Mouse (Mus musculus): ENCODE measurements around the gene Nacc2. TPM values are rescaled to one million over a fixed set of nuclear protein-coding genes. Genes with fewer than 3 reads are reported as not detected.

Gene Nacc2
- polyA plus RNA-seq, 1 experiment from 2014 or later, result 16.5 TPM

- Histone ChIP-seq H3K4me2 (peak overlapping the region; percentile 37), H3K36me3 (no peaks in the 10 kb centered on the region), H3K27ac (peak overlapping the region; percentile 73), H3K4me3 (replicated peaks) (no peak overlapping the region), H3K9me3 (no peaks in the 10 kb centered on the region), H3K4me1 (peaks cover 39% of the 10 kb centered on the region), H3K27me3 (replicated peaks) (no peaks in the 10 kb centered on the region; the same call in 1 of the 2 replicates), H3K9ac (peak overlapping the region; percentile 9; the same call in 1 of the 2 replicates)
- ATAC-seq (ENCODE audit: insufficient read depth, low FRiP score, low read depth), result peak; percentile 48; the same call in 1 of the 2 replicates
- WGBS, result 51% methylated on average over 4 of the region's 4 CpGs
These were observed 4.3 kb downstream of the Nacc2 start for GRCm38 (mm10) chr2:26118584-26119309.

GRCm38 (mm10) chr2:26117580-26117979 is 5.4 kb downstream of the Nacc2 start:
- Histone ChIP-seq H3K4me1 (peaks cover 35% of the 10 kb centered on the region), H3K27ac (no peak overlapping the region), H3K36me3 (no peaks in the 10 kb centered on the region), H3K9me3 (no peaks in the 10 kb centered on the region), H3K4me3 (replicated peaks) (no peak overlapping the region), H3K4me2 (no peak overlapping the region), H3K27me3 (replicated peaks) (no peaks in the 10 kb centered on the region; the same call in 1 of the 2 replicates), H3K9ac (no peak overlapping the region)
- no peak for ATAC-seq (ENCODE audit: insufficient read depth, low FRiP score, low read depth)
- 65% methylated on average over 1 of the region's 1 CpGs for WGBS

GRCm38 (mm10) chr2:26116550-26116949 is 6.5 kb downstream of the Nacc2 start:
- 73% methylated on average over 3 of the region's 3 CpGs for WGBS
- H3K4me2 ChIP-seq, result no peak overlapping the region
- no peaks in the 10 kb centered on the region for H3K9me3 ChIP-seq
- no peak overlapping the region for H3K27ac ChIP-seq
- H3K4me3 ChIP-seq (replicated peaks), result no peak overlapping the region
- H3K36me3 ChIP-seq, result no peaks in the 10 kb centered on the region
- no peak for ATAC-seq (ENCODE audit: insufficient read depth, low FRiP score, low read depth)
- no peaks in the 10 kb centered on the region for H3K27me3 ChIP-seq (replicated peaks)
- peaks cover 28% of the 10 kb centered on the region for H3K4me1 ChIP-seq
- no peak overlapping the region for H3K9ac ChIP-seq

GRCm38 (mm10) chr2:26115215-26115614 is 7.8 kb downstream of the Nacc2 start:
- Histone ChIP-seq H3K4me1 (peaks cover 26% of the 10 kb centered on the region), H3K27me3 (replicated peaks) (no peaks in the 10 kb centered on the region), H3K4me2 (no peak overlapping the region), H3K4me3 (replicated peaks) (no peak overlapping the region), H3K27ac (no peak overlapping the region), H3K9ac (no peak overlapping the region), H3K36me3 (no peaks in the 10 kb centered on the region), H3K9me3 (no peaks in the 10 kb centered on the region)
- WGBS, result 77% methylated on average over 6 of the region's 6 CpGs
- no peak for ATAC-seq (ENCODE audit: insufficient read depth, low FRiP score, low read depth)

- no peak overlapping the region for H3K4me2 ChIP-seq
- WGBS, result 85% methylated on average over 6 of the region's 6 CpGs
- no peak overlapping the region for H3K4me3 ChIP-seq (replicated peaks)
- H3K27me3 ChIP-seq (replicated peaks), result no peaks in the 10 kb centered on the region
- no peaks in the 10 kb centered on the region for H3K9me3 ChIP-seq
- no peaks in the 10 kb centered on the region for H3K36me3 ChIP-seq
- no peak overlapping the region for H3K9ac ChIP-seq
- no peak for ATAC-seq (ENCODE audit: insufficient read depth, low FRiP score, low read depth)
- H3K4me1 ChIP-seq, result no peaks in the 10 kb centered on the region
- no peak overlapping the region for H3K27ac ChIP-seq
These were observed 14.8 kb downstream of the Nacc2 start for GRCm38 (mm10) chr2:26108237-26108636.

GRCm38 (mm10) chr2:26107011-26107410 is 16.0 kb downstream of the Nacc2 start:
- WGBS, result 81% methylated on average over 8 of the region's 8 CpGs
- ATAC-seq (ENCODE audit: insufficient read depth, low FRiP score, low read depth), result no peak
- no peak overlapping the region for H3K4me3 ChIP-seq (replicated peaks)

GRCm38 (mm10) chr2:26106233-26106632 is 16.8 kb downstream of the Nacc2 start:
- WGBS, result 81% methylated on average over 2 of the region's 2 CpGs
- Histone ChIP-seq H3K4me1 (no peaks in the 10 kb centered on the region), H3K4me3 (replicated peaks) (no peak overlapping the region), H3K27me3 (replicated peaks) (no peaks in the 10 kb centered on the region), H3K36me3 (no peaks in the 10 kb centered on the region), H3K9ac (no peak overlapping the region), H3K27ac (no peak overlapping the region), H3K4me2 (no peak overlapping the region), H3K9me3 (no peaks in the 10 kb centered on the region)
- ATAC-seq (ENCODE audit: insufficient read depth, low FRiP score, low read depth), result no peak

More at GRCm38 (mm10) chr2:26107011-26107410, 16.0 kb downstream of the Nacc2 start:
- H3K27ac ChIP-seq, result no peak overlapping the region
- H3K9ac ChIP-seq, result no peak overlapping the region
- H3K36me3 ChIP-seq, result no peaks in the 10 kb centered on the region
- H3K4me1 ChIP-seq, result no peaks in the 10 kb centered on the region
- H3K4me2 ChIP-seq, result no peak overlapping the region
- no peaks in the 10 kb centered on the region for H3K27me3 ChIP-seq (replicated peaks)
- H3K9me3 ChIP-seq, result no peaks in the 10 kb centered on the region

GRCm38 (mm10) chr2:26100296-26100695 is 22.7 kb downstream of the Nacc2 start:
- no peaks in the 10 kb centered on the region for H3K4me1 ChIP-seq
- H3K9me3 ChIP-seq, result no peaks in the 10 kb centered on the region
- no peak for ATAC-seq (ENCODE audit: insufficient read depth, low FRiP score, low read depth)
- H3K27me3 ChIP-seq (replicated peaks), result no peaks in the 10 kb centered on the region
- WGBS, result 79% methylated on average over 4 of the region's 4 CpGs
- no peak overlapping the region for H3K4me3 ChIP-seq (replicated peaks)
- H3K27ac ChIP-seq, result no peak overlapping the region
- H3K4me2 ChIP-seq, result no peak overlapping the region
- H3K36me3 ChIP-seq, result no peaks in the 10 kb centered on the region
- H3K9ac ChIP-seq, result no peak overlapping the region

- Histone ChIP-seq H3K9ac (no peak overlapping the region), H3K4me1 (no peaks in the 10 kb centered on the region), H3K36me3 (no peaks in the 10 kb centered on the region), H3K4me3 (replicated peaks) (no peak overlapping the region), H3K4me2 (no peak overlapping the region), H3K27me3 (replicated peaks) (no peaks in the 10 kb centered on the region), H3K9me3 (no peaks in the 10 kb centered on the region), H3K27ac (no peak overlapping the region)
- WGBS, result 59% methylated on average over 1 of the region's 1 CpGs
- ATAC-seq (ENCODE audit: insufficient read depth, low FRiP score, low read depth), result no peak
These were observed 23.2 kb downstream of the Nacc2 start for GRCm38 (mm10) chr2:26099851-26100250.

GRCm38 (mm10) chr2:26099260-26099659 is 23.8 kb downstream of the Nacc2 start:
- no peak for ATAC-seq (ENCODE audit: insufficient read depth, low FRiP score, low read depth)
- H3K9me3 ChIP-seq, result no peaks in the 10 kb centered on the region
- H3K36me3 ChIP-seq, result no peaks in the 10 kb centered on the region
- no peaks in the 10 kb centered on the region for H3K4me1 ChIP-seq
- no peak overlapping the region for H3K4me3 ChIP-seq (replicated peaks)
- H3K27me3 ChIP-seq (replicated peaks), result no peaks in the 10 kb centered on the region
- WGBS, result 80% methylated on average over 5 of the region's 5 CpGs
- H3K27ac ChIP-seq, result no peak overlapping the region
- no peak overlapping the region for H3K4me2 ChIP-seq
- no peak overlapping the region for H3K9ac ChIP-seq

GRCm38 (mm10) chr2:26093897-26094296 is 29.1 kb downstream of the Nacc2 start:
- H3K4me1 ChIP-seq, result peaks cover 23% of the 10 kb centered on the region
- H3K9ac ChIP-seq, result no peak overlapping the region
- no peak for ATAC-seq (ENCODE audit: insufficient read depth, low FRiP score, low read depth)
- no peak overlapping the region for H3K4me2 ChIP-seq
- no peaks in the 10 kb centered on the region for H3K36me3 ChIP-seq
- H3K9me3 ChIP-seq, result no peaks in the 10 kb centered on the region
- 84% methylated on average over 7 of the region's 7 CpGs for WGBS
- H3K27me3 ChIP-seq (replicated peaks), result no peaks in the 10 kb centered on the region; the same call in 1 of the 2 replicates
- H3K27ac ChIP-seq, result no peak overlapping the region
- H3K4me3 ChIP-seq (replicated peaks), result no peak overlapping the region

GRCm38 (mm10) chr2:26091771-26092393 is 31.1 kb downstream of the Nacc2 start:
- Histone ChIP-seq H3K4me3 (replicated peaks) (peak overlapping the region; percentile 48), H3K27me3 (replicated peaks) (no peaks in the 10 kb centered on the region; the same call in 1 of the 2 replicates), H3K9ac (peak overlapping the region; percentile 35; the same call in 1 of the 2 replicates), H3K36me3 (no peaks in the 10 kb centered on the region), H3K4me2 (peak overlapping the region; percentile 97), H3K4me1 (peaks cover 23% of the 10 kb centered on the region), H3K9me3 (no peaks in the 10 kb centered on the region), H3K27ac (peak overlapping the region; percentile 75)
- under 1% methylated on average over 24 of the region's 24 CpGs for WGBS
- ATAC-seq (ENCODE audit: insufficient read depth, low FRiP score, low read depth), result peak; percentile 65; the same call in 1 of the 2 replicates

All from stomach, embryonic 15.5 days (tissue).